Mouse (Mus musculus) right cerebral cortex, postnatal 10 days (tissue): ENCODE measurements around the gene Hoxd1.

Source experiments
- DNase-seq, 2 experiments: peaks; one replicate each; pipeline ENCODE4 v3.0.0; 2021; ENCODE audit warnings: low spot score in 2 of 2

Gene Hoxd1

DNA sequence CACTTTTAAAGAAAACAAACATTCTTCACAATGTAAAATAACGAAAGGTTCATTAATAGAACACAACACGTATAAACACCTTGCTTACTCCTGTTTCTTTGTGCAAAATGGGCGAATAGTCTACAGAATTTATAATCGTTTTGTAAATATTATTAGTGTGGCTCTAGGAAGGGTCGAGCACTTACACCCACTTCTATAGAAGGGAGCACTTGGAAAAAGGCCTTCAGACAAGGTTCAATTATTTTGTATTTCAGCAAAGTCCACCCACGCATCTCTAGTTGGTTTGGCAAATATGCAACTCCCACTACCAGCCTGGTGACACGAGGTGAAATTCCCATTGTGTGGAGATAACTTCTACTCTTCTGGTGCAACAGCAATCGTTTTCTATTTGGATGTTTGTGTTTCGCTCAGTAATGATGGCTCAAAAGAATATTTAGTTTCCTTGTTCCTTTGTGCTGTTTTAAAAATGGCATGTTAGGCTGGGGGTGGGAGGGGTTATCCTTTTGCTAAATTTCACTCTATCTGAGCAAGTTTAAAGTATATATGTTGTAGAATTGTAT is 14.3 kb upstream of the Hoxd1 start:
- no peak for DNase-seq

DNA sequence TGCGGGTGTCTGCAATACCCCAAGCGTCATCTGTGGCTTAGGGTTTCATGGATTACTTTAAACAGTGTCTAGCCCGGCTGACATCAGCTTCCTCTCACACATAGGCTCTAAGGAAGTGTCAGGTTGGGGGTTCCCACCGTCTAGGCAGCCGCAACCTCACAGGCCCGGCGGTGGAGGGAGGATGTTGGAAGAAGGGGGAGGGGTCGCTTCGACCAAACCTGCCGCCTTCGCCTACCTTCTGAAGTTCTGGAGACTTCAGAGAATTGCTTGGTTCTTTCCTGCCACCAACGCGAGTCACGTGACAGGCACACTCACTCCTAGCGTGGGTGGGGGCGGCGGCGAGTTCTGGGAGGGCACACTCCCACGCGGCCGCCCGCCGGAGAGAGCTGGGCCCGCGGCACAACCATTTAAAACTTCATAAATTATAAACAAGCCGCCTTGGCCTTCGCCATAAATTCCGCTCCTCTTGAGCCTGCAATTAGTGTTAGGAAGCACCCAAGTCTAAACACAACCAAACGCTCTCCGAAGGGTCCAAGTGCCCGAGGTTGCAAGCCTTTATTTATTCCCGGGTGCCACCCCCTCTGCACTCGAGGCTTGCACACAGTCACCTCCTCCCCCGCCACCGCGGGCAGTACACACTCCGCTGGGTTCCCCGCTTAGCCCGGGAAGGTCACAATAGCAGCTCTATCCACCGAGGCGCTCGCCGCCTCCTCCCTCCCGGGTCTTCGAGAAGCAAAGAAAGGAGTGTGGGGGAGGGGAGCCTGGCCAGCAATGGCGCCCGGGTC is 13.3 kb upstream of the Hoxd1 start:
- DNase-seq, result no peak

DNA sequence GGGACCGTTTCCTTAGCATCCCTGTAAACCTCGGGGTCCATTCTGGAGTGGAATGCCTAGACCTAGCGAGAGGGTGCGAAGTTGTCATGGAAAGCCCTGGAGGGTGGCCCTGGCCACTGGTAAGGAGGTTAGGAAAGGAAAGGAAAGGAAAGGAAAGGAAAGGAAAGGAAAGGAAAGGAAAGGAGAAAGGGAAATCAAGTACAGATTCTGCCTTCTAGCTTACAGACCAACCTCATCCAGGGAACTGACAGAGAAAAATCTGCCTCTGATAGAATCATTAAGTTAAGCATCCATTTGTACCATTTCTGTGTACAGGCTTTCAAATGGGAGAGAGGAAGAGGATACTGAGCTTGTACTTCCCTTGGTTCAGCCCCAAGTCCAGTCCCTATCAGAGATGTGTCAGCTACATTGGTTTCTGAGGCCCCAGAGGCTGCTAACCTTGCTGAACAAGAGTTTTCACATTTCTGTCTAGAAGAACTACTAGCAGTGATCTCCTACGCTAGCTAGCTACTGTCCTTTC is 12.0 kb upstream of the Hoxd1 start:
- no peak for DNase-seq

DNA sequence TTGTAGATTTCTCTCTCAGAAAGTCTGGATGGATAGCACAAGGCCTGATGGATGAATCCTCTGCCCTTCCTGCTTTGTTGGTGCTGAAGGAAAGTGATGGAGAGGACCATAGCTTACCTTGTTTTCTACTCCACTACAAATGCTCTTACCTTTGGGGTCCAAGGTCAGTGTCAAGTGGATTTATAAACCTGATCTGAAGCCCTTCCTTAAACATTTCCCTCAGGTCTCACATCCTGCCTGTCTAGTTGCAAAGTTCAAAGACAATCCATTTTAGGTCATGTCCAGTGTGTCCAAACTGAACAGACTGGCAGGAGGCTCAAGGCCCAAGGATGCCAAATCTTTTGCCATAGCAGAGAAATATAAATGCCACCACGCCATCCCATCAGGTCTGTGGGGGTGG is 10.9 kb upstream of the Hoxd1 start:
- DNase-seq, result no peak

DNA sequence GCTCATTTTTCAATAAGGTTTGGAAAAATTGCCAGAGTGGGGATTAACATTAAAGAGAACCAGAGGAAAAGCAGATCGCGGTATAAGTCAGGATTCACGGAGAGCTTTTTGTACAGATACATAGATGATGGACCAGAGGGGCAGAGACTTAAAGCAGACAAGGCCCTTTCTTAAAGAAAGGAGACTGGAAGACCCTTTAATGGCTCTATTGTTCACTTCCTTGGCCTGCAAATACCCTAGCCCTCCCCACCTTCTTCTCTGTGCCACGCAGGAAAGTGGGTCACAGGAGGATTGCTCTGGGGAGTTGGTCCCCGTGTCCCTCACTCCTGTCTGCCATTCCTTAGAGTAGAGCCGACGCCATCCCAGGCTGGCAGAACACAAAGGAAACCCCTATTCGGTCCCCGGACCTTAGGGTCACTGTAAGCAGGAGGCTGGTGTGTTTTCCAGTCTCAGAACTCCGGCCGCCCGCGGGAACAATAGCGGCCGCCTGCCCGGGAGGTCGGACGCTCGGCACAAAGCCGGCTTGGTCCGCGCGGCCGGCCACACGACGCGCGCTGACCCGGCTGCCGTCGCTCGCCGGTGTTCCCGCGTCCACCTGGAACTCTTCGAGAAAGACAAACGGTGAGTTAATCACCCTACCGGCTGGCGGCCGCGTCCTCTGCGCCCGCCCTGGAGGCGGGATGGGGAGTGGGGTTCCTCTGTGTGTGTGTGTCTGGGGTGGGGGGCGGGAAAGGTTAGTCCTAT is 10.2 kb upstream of the Hoxd1 start:
- DNase-seq, result no peak

DNA sequence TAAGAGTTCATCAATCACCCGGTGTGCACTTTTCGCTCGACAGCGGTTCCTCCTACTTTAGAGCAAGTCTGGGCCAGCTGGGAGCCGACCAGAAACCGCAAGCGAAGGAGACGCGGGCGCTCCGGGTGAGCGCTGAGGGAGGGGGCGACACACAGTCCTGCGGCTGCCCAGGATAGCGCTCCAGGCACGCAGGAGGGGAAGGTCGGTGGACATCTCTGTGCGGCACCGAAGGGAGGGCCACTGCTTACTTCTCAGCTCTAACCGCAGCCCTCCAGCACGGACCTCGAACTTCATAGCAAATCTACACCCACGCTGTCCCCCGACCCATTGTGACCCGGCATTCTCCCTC is 9.6 kb upstream of the Hoxd1 start:
- DNase-seq, result no peak

DNA sequence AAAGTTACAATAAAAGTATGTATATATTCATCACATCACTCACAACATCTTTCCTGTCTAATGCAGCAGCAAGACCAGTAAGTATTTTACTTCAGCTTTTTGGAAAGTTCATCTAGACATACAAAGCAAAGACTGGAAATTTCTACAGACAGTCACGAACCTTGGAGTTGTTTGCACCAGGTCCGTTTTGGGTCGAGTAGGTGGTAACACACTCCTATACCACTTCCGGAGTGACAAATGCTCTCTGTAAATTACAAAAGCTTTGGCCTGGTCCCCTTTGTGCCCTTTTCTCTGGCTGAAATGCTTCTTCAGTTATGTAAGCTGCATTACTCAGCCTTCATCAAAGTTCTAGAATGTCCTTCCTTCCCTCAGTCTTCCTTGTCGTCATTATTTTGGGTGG is 9.1 kb upstream of the Hoxd1 start:
- no peak for DNase-seq

DNA sequence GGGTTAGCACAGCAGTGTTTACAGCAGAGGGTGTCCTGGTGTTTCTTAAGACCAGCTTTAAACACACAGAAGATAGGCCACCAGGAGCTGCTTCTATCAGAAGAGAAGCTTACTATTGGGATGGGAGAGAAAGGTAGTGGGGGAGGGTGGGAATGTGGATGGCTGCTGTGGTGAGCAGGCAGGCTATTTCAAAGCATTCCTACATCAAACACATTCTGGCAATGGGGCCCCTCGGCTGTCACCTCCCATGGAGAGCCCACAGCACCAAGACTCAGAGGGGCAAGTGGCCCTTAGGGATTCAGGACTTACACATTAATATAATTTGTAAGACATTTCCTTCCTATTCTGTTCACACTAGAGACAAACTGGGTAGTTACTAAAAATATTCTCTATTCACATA is 2.6 kb upstream of the Hoxd1 start:
- no peak for DNase-seq

DNA sequence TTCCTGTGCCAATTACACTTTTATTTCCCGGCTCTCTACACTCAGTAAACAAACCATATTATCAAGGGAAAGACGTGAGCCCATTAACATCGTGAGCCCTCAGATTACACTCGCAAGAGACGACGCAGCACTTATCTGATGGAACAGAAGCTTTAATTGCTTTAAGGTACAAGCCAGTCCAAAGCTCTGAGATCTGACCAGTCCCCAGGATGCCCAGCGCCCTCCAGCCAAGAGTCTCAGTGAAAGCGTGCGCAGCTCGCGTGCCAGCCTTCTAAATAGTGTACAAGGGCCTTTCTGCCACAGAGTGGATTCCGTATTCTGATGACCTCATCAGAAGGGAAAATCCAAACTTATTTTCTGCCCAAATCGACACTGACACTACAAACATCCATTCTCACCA is 839 bp upstream of the Hoxd1 start:
- no peak for DNase-seq

DNA sequence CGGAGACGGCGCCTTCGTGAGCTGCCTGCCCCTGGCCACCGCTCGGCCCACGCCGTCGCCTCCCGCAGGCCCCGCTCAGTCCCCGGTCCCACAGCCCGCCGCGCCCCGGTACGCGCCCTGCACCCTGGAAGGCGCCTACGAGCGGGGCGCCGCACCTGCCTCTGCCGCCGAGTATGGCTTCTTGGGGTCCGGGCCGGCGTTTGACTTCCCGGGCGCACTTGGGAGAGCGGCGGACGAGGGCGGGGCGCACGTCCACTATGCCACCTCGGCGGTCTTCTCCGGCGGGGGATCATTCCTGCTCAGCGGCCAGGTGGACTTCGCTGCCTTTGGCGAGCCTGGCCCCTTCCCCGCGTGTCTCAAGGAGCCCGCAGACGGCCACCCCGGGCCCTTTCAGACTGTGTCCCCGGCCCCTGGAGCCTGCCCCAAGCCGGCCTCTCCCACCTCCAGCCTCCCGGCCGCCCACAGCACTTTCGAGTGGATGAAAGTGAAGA is 510 bp downstream of the Hoxd1 start:
- no peak for DNase-seq

DNA sequence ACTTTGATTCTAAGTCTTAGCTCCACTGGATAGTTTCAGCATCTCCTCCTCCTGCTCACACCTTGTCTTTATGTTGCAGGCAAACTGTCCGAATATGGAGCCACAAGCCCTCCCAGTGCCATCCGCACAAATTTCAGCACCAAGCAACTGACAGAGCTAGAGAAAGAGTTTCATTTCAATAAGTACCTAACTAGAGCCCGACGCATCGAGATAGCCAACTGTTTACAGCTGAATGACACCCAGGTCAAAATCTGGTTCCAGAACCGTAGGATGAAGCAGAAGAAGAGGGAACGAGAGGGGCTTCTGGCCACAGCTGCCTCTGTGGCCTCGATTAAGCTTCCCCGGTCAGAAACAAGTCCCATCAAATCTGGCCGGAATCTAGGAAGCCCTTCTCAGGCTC is 1.2 kb downstream of the Hoxd1 start:
- no peak for DNase-seq

DNA sequence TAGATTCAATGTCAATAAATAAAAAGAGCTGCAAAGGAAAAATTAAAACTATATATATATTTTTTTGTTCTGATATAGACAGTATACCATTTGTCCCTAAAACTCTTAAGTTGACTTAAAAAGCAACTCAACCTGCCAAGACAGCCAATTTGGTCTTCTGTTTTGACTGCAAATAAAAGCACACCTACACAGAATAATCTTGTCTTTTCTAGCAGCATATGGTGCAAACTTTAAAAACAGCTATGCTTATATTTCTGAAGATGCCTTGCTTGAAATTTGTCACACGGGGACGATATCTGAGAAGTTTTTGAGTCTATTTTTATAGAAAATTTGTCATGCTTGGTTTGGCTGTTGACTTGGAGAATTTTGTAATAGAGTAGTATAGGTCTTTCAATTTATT is 11.6 kb downstream of the Hoxd1 start:
- no peak for DNase-seq

DNA sequence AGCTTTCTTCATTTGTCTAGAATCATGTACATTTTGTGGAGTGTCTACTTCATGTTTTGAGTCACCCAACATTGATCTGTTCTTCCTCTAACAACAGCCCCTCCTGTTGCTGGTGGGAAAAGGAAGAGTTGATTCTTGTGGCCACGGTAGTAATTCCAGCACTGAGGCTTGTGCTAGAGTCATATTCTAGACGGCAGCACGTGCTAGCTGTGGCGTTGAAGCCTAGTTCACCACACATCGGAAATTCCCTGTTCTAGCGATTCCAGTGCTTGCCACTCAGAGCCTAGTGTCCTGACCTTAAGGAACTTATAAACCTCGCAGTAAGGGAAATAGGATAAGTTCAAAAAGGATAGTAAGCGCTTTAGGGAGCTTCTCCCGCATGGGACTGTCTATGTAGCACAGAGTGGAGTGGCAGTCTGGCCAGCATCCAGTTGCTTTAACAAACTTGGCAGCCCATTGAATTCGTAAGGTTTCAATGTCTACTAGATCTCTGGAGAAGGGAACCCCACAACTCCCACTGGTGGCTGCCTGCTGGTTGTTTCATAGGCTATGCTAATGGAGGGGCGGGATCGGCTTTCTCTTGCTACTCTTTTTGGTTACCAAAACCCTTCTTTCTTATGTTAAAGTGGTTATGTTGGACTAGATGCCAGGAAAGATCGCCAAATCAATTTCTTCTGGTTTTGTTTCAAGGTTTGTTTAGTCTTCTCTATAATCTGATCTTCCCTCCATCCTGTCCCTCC is 14.9 kb downstream of the Hoxd1 start:
- peak; percentile 35 to 45 for DNase-seq

DNA sequence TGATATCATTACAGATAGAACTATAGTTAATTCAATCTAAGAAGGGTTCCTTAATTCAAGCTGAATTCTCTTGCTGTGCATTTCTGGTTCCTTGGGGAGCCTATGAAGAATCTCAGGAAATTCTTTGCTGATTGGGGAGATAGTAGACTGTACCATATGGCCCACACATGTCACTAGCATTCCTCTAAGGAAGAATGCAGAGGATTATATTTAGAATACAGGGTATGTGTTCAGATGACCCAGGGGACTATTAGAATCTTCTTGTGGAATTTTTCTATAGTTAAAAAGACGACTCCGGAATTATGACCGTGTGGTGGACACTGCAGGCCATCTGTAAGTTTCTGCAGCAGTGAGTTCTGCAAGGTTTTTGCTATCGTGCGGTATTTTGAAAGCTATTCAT is 18.6 kb downstream of the Hoxd1 start:
- DNase-seq, result no peak

DNA sequence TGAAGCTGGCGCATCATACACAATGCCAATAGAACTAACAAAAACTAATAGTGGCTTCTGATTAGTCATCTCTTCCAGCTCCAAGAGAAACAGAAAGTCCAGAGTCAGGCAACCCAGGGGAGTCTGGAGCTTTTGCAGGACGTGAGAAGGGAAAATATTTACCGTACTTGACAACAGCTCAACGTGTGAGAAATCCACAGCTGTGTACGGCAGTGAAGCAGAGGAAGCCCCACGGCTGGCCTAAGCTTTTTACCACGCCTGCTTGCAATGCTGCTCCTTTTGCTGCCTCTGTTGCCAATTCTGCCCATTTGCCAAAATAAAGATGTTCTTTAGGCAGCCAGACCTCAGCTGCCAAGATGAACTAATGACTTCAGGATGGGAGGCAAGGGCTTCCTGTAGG is 32.8 kb downstream of the Hoxd1 start:
- DNase-seq, result no peak

DNA sequence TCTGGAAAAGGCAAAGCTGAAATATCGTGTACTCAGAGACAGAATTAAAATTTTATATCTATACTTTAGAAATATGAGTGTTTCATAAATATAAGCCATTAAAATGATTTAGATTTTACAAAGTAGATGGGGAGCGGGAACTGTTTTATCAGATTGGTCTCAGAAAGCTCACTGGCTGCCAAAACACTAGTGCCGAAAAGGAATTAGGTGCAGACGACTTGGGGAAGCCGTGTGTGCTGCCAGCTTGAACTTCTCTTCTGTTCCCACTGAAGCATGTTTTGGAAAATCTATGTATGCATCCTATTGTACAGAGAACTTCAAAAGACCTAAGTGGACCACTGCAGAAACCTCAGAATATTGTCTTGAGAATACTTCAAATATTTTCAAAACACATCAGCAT is 45.7 kb downstream of the Hoxd1 start:
- no peak for DNase-seq
